Mouse (Mus musculus): Measurements from ENCODE around the gene Ptgdr. TPM values are rescaled to one million over a fixed set of nuclear protein-coding genes. Genes with fewer than 3 reads are reported as not detected.
"Not testable (repeated sequence)": the region's sequence is repeated elsewhere in the genome, so short reads cannot be mapped to it uniquely, and the experiment has no call there.

Ptgdr gene
- polyA plus RNA-seq, 1 experiment from 2014 or later = 0.25 TPM

- H3K4me2 ChIP-seq (replicated peaks) = no peak overlapping the region
- H3K9ac ChIP-seq (replicated peaks) = no peak overlapping the region
- H3K27ac ChIP-seq (replicated peaks) = no peak overlapping the region
- 81% methylated on average over 6 of the region's 6 CpGs for WGBS
- no peaks in the 10 kb centered on the region for H3K27me3 ChIP-seq
- H3K9me3 ChIP-seq = no peaks in the 10 kb centered on the region
- no peak overlapping the region for H3K4me3 ChIP-seq
- ATAC-seq (replicated peaks) = no peak
- no peaks in the 10 kb centered on the region for H3K36me3 ChIP-seq
- no peaks in the 10 kb centered on the region for H3K4me1 ChIP-seq
Observed at GRCm38 (mm10) chr14:44846558-44847263, 12.5 kb downstream of the Ptgdr start.

GRCm38 (mm10) chr14:44843768-44844755 lies 15.1 kb downstream of the Ptgdr start:
- H3K4me1 ChIP-seq = no peaks in the 10 kb centered on the region
- WGBS = 38% methylated on average over 15 of the region's 15 CpGs
- H3K4me3 ChIP-seq = no peak overlapping the region
- no peak overlapping the region for H3K9ac ChIP-seq (replicated peaks)
- H3K4me2 ChIP-seq (replicated peaks) = 0 out of 2 replicates have a peak overlapping the region, but pooled peaks have one; percentile 7
- H3K27me3 ChIP-seq = no peaks in the 10 kb centered on the region
- no peaks in the 10 kb centered on the region for H3K9me3 ChIP-seq
- H3K27ac ChIP-seq (replicated peaks) = no peak overlapping the region
- peak; percentile 64 for ATAC-seq (replicated peaks)
- H3K36me3 ChIP-seq = no peaks in the 10 kb centered on the region

DNA sequence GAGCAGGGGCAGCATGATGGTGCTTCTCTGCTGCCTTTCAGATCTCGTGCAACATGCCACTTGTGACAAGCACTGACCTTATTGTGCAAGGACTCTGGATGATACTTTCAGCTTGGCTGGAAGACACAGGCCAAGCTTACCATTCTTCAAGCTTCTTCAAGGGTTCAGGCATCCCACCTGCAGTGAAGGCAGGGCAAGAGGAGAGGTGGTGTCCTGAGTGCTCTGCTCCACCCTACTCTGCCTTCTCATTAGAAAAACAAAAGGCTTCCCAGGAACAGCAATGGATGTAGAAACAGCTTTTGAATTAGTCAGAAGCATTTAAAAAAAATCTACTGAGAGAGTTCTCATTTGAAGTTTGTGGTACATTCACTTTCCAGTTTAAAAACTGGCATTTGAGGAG lies 20.5 kb downstream of the Ptgdr start:
- Histone ChIP-seq H3K4me2 (replicated peaks) (no peak overlapping the region), H3K36me3 (no peaks in the 10 kb centered on the region), H3K9me3 (no peaks in the 10 kb centered on the region), H3K4me1 (no peaks in the 10 kb centered on the region), H3K4me3 (no peak overlapping the region), H3K9ac (replicated peaks) (no peak overlapping the region), H3K27ac (replicated peaks) (no peak overlapping the region), H3K27me3 (no peaks in the 10 kb centered on the region)
- no peak for ATAC-seq (replicated peaks)
- 56% methylated on average over 1 of the region's 1 CpGs for WGBS

DNA sequence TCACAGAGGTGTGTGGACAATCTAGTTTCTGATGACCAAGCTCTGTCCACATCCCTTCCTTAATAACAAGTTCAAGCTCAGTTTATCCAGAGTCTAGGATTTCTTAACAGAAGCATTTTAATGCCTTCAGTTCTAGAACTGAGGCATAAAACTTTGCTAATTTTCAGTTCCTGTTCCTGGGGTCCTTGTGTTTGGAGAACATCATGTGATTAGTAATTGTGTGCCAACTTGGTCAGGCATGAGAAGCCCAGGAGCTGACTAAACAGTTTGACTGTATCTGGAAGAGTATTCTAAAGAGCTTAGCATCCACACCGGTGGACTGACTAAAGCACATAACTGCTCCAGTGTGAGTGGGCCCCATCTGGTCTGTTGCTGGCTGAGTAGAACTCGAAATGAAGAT lies 24.0 kb downstream of the Ptgdr start:
- Histone ChIP-seq H3K9ac (replicated peaks) (no peak overlapping the region), H3K36me3 (no peaks in the 10 kb centered on the region), H3K27me3 (no peaks in the 10 kb centered on the region), H3K9me3 (no peaks in the 10 kb centered on the region), H3K4me3 (no peak overlapping the region), H3K4me1 (no peaks in the 10 kb centered on the region), H3K4me2 (replicated peaks) (no peak overlapping the region), H3K27ac (replicated peaks) (no peak overlapping the region)
- no peak for ATAC-seq (replicated peaks)
- 79% methylated on average over 2 of the region's 2 CpGs for WGBS

- 14% methylated on average over 3 of the region's 3 CpGs for WGBS
- H3K4me2 ChIP-seq (replicated peaks) = not testable (repeated sequence)
Observed at GRCm38 (mm10) chr14:44834134-44834533, 25.0 kb downstream of the Ptgdr start.

DNA sequence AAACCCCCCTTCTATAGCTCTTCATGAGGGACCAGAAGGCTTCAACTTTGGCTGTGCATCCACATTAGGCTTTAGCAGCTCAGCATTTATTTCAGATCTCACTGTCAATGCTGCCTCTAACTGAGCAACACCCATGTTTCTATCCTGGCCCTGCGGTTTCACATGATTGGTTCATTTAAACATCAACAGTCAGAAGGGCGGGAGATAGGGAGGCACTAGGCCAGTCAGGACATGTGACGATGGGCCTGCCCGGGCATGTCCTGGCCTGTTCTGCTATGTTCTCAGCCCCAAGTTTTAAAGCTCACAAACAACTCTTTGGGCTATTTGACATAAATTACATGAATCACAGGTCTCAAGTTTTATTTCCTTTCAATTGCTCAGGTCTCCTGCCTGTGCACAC lies 26.1 kb downstream of the Ptgdr start:
- not testable (repeated sequence) for ATAC-seq (replicated peaks); H3K36me3 ChIP-seq; H3K27ac ChIP-seq (replicated peaks); H3K4me2 ChIP-seq (replicated peaks); H3K27me3 ChIP-seq; H3K4me1 ChIP-seq; H3K9me3 ChIP-seq; H3K4me3 ChIP-seq; H3K9ac ChIP-seq (replicated peaks)
- WGBS = 90% methylated on average over 4 of the region's 4 CpGs

More at GRCm38 (mm10) chr14:44834134-44834533, 25.0 kb downstream of the Ptgdr start:
- not testable (repeated sequence) for H3K27ac ChIP-seq (replicated peaks); H3K9ac ChIP-seq (replicated peaks); H3K9me3 ChIP-seq; H3K27me3 ChIP-seq; H3K4me1 ChIP-seq; H3K36me3 ChIP-seq; H3K4me3 ChIP-seq
- ATAC-seq (replicated peaks) = peak; percentile 68; the same call in 1 of the 2 replicates

DNA sequence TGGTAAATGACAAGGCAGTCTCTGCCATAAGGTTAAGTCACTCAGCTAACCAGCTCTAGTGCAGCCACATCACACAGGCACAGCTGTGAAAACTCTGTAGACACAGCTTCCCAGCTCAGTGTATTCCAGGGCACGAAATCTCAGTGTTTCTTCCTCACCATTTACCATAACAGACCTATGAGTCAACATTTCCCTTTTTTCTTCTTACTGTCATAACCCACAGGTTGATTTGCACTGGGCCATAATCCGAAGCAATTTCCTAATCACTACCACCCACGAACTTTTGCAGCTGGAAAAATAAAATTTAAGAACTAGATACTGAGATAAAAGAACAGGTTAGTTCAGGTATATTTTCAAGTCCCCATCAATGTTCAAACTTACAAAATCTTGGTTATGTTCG lies 31.4 kb downstream of the Ptgdr start:
- Histone ChIP-seq H3K4me1 (no peaks in the 10 kb centered on the region), H3K9ac (replicated peaks) (no peak overlapping the region), H3K27ac (replicated peaks) (no peak overlapping the region), H3K4me2 (replicated peaks) (no peak overlapping the region), H3K4me3 (no peak overlapping the region), H3K27me3 (no peaks in the 10 kb centered on the region), H3K9me3 (no peaks in the 10 kb centered on the region), H3K36me3 (no peaks in the 10 kb centered on the region)
- ATAC-seq (replicated peaks) = no peak
- WGBS = 81% methylated on average over 4 of the region's 4 CpGs

DNA sequence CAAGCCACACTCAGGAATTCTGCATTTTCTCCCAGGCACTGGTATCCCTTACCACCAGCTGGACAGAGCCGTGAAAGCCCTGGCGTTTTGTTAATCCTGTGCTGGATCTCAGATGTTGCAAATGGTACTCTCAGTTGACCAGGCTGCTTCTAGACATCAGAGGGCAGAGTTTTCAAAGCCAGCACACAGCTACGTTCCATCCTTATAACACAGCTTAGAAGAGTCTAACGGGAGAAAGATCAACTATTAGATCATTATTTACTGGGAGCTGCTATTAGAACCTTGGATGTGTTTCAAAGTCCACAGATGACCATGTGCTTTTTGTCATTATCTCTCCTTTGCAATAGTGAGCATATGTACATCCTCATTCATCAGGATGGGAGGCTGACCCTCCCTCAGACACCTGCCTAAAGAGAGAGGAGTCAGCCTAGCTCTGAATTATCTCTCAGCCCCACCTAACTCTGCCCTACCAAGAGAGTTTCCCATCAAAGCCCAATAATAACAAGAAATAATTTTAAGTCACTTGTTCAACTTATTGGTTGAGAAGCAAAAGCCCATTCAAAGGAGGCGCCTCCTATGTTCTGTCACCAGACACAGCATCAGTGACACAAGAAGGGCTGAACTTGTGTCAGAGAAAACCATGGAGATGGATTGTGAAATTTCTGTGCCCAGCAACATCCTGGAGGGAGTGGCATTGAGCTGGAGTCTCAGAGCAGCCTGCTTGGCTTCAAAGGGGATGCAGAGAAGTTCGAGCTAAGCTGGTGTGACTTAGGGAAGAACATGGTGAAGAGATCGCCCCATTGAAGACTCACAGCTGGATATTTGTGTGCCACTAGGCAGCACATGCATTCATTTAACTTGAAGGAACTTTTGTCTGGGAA lies 37.8 kb downstream of the Ptgdr start:
- no peaks in the 10 kb centered on the region for H3K9me3 ChIP-seq
- WGBS = 75% methylated on average over 7 of the region's 7 CpGs
- H3K4me2 ChIP-seq (replicated peaks) = no peak overlapping the region
- no peaks in the 10 kb centered on the region for H3K4me1 ChIP-seq
- ATAC-seq (replicated peaks) = no peak
- no peak overlapping the region for H3K9ac ChIP-seq (replicated peaks)
- H3K27ac ChIP-seq (replicated peaks) = no peak overlapping the region
- no peaks in the 10 kb centered on the region for H3K36me3 ChIP-seq
- no peaks in the 10 kb centered on the region for H3K27me3 ChIP-seq
- no peak overlapping the region for H3K4me3 ChIP-seq

- not testable (repeated sequence) for H3K9me3 ChIP-seq; H3K4me2 ChIP-seq (replicated peaks); H3K4me3 ChIP-seq; H3K27ac ChIP-seq (replicated peaks); H3K36me3 ChIP-seq; H3K9ac ChIP-seq (replicated peaks); ATAC-seq (replicated peaks); H3K27me3 ChIP-seq; H3K4me1 ChIP-seq
Observed at GRCm38 (mm10) chr14:44813152-44813551, 46.0 kb downstream of the Ptgdr start.

Measured in forebrain, embryonic 15.5 days (tissue).